Mouse (Mus musculus) heart, embryonic 16.5 days (tissue): ENCODE results near the gene Ltc4s. TPM values are rescaled to one million over a fixed set of nuclear protein-coding genes. Genes with fewer than 3 reads are reported as not detected.

ENCODE experiments used
- ATAC-seq: fragments of 200-750 bp; cut with Nextera tagmentation; replicated peaks from 2 replicates; pipeline ENCODE4 v1.8.0; 2017; ENCODE audit warnings: moderate number of reproducible peaks; ENCODE audit not compliant: insufficient read depth, low FRiP score; ENCODE audit errors: extremely low read depth
- H3K27ac ChIP-seq: fragments of 300-500 bp; sonication (generic); 2 replicates; pipeline ENCODE4 v1.5.1; 2014; ENCODE audit warnings: mild to moderate bottlenecking, low read length, control low read depth, moderate library complexity
- H3K27me3 ChIP-seq: fragments of 300-500 bp; sonication (generic); 2 replicates; pipeline ENCODE4 v1.6.1; 2014; ENCODE audit warnings: low read length, mixed read lengths; ENCODE audit not compliant: control insufficient read depth, insufficient read depth
- H3K36me3 ChIP-seq: fragments of 300-500 bp; sonication (generic); 2 replicates; pipeline ENCODE4 v1.6.1; 2014; ENCODE audit not compliant: control insufficient read depth, insufficient read depth
- H3K4me1 ChIP-seq: fragments of 300-500 bp; sonication (generic); 2 replicates; pipeline ENCODE4 v1.6.1; 2014; ENCODE audit warnings: low read length, mixed read lengths; ENCODE audit not compliant: control insufficient read depth, insufficient read depth
- H3K4me2 ChIP-seq: fragments of 300-500 bp; sonication (generic); 2 replicates; pipeline ENCODE4 v1.6.1; 2014; ENCODE audit warnings: low read depth, mild to moderate bottlenecking, control low read depth, low read length
- H3K4me3 ChIP-seq: fragments of 300-500 bp; sonication (generic); 2 replicates; pipeline ENCODE4 v1.5.1; 2014; ENCODE audit warnings: mild to moderate bottlenecking, control low read depth, low read length
- H3K9ac ChIP-seq: fragments of 300-500 bp; sonication (generic); 2 replicates; pipeline ENCODE4 v1.6.1; 2014; ENCODE audit warnings: low read length, control low read depth
- H3K9me3 ChIP-seq: fragments of 300-500 bp; sonication (generic); replicated peaks from 2 replicates; pipeline ENCODE4 v1.6.1; 2016; ENCODE audit warnings: low read length; ENCODE audit not compliant: control insufficient read depth
- WGBS: fragments of 180-500 bp; shearing (Covaris S2); extraction: QIAGEN DNeasy Blood & Tissue Kit; methylation state at CpG from one replicate; pipeline ENCODE4 v1.1.7; 2014; 5-methylcytosine and 5-hydroxymethylcytosine counted together
- polyA plus RNA-seq: library from polyadenylated mRNA; unstranded; fragments of >200 nt; fragmentation: Nextera tagmentation; extraction: Ambion mirVana; gene quantifications from 2 replicates; pipeline ENCODE4 v1.2.1, GENCODE M21; 2015

Ltc4s gene
- polyA plus RNA-seq, result 1.5 and 2.3 TPM in 2 replicates

GRCm38 (mm10) chr11:50238324-50238723, at the start of gene Ltc4s:
Gene Ltc4s, minus strand, starts transcription at chr11:50238616.
- peak within 1 kb of the TSS; percentile 84 for H3K4me2 ChIP-seq
- H3K4me1 ChIP-seq, result peaks cover 16% of the 10 kb centered on the region
- peak within 1 kb of the TSS; percentile 68 for H3K4me3 ChIP-seq
- peaks cover 19% of the 10 kb centered on the region for H3K27me3 ChIP-seq
- H3K36me3 ChIP-seq, result peaks cover 17% of the 10 kb centered on the region
- H3K9ac ChIP-seq, result no peak within 1 kb of the TSS
- WGBS, result 30% methylated on average over 10 of the region's 10 CpGs
- H3K27ac ChIP-seq, result no peak within 1 kb of the TSS
- ATAC-seq, result no peak
- H3K9me3 ChIP-seq, result no peaks in the 10 kb centered on the region

DNA sequence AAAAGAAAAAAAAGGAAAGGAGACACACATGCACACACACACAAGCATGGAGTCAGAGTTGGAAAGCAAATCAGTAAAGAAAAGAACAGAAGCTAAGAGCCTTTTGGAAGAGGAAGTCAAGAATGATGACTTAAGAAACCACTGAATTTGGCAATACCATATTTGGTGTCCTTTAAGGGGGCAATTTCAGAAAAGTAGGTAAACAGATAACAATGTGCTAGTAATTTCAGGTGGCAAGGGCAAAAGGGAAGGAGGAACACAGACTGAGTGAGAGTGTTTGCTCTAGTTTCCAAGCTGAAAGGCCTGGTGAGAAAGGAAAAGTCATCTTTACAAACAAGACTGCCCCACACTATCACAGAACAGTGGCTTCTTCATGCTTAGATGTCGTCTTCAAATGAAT, 48.0 kb upstream of the Ltc4s start:
- no peaks in the 10 kb centered on the region for H3K9me3 ChIP-seq
- no peak for ATAC-seq
- no peak overlapping the region for H3K9ac ChIP-seq
- H3K27ac ChIP-seq, result no peak overlapping the region
- H3K4me1 ChIP-seq, result peaks cover 14% of the 10 kb centered on the region
- H3K4me3 ChIP-seq, result no peak overlapping the region
- H3K27me3 ChIP-seq, result no peaks in the 10 kb centered on the region
- WGBS, result 72% methylated on average over 1 of the region's 1 CpGs
- peaks cover 6% of the 10 kb centered on the region; the same call in 1 of the 2 replicates for H3K36me3 ChIP-seq
- H3K4me2 ChIP-seq, result no peak overlapping the region

DNA sequence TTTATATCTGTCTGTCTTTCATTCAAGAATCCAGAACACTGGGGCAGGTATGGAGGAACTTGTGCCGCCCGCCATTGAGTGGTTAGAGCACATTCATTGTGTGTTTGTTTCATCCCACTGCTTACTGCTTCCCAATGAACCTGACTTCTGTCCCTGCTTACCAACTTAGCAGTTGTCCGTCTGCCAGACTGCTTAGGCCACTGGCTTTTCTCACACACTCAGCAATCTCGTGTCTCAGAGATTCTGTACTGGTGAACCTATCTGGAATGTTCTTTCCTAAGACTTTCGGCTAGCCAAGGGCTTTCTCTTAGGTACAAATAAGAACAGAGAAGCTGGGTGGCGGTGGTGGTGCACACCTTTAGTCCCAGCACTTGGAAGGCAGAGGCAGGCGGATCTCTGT, 47.3 kb upstream of the Ltc4s start:
- H3K27ac ChIP-seq, result no peak overlapping the region
- no peak overlapping the region for H3K9ac ChIP-seq
- H3K27me3 ChIP-seq, result no peaks in the 10 kb centered on the region
- H3K4me3 ChIP-seq, result no peak overlapping the region
- H3K4me1 ChIP-seq, result peaks cover 14% of the 10 kb centered on the region
- no peak overlapping the region for H3K4me2 ChIP-seq
- no peaks in the 10 kb centered on the region for H3K9me3 ChIP-seq
- ATAC-seq, result no peak
- H3K36me3 ChIP-seq, result peaks cover 6% of the 10 kb centered on the region; the same call in 1 of the 2 replicates
- 81% methylated on average over 7 of the region's 7 CpGs for WGBS

- Histone ChIP-seq H3K4me3 (no peak overlapping the region), H3K9me3 (no peaks in the 10 kb centered on the region), H3K4me1 (peaks cover 13% of the 10 kb centered on the region), H3K9ac (no peak overlapping the region), H3K36me3 (peaks cover 6% of the 10 kb centered on the region; the same call in 1 of the 2 replicates), H3K27ac (no peak overlapping the region), H3K27me3 (no peaks in the 10 kb centered on the region), H3K4me2 (no peak overlapping the region)
- ATAC-seq, result no peak
- 93% methylated on average over 5 of the region's 5 CpGs for WGBS
These were observed 46.8 kb upstream of the Ltc4s start for GRCm38 (mm10) chr11:50285263-50285662.

GRCm38 (mm10) chr11:50280053-50280452, 41.6 kb upstream of the Ltc4s start:
- no peak for ATAC-seq
- no peak overlapping the region for H3K4me2 ChIP-seq
- H3K27ac ChIP-seq, result no peak overlapping the region
- no peaks in the 10 kb centered on the region; the same call in 1 of the 2 replicates for H3K36me3 ChIP-seq
- peaks cover 21% of the 10 kb centered on the region for H3K4me1 ChIP-seq
- no peaks in the 10 kb centered on the region for H3K9me3 ChIP-seq
- no peaks in the 10 kb centered on the region for H3K27me3 ChIP-seq
- H3K9ac ChIP-seq, result no peak overlapping the region
- no peak overlapping the region for H3K4me3 ChIP-seq
- WGBS, result 65% methylated on average over 1 of the region's 1 CpGs

DNA sequence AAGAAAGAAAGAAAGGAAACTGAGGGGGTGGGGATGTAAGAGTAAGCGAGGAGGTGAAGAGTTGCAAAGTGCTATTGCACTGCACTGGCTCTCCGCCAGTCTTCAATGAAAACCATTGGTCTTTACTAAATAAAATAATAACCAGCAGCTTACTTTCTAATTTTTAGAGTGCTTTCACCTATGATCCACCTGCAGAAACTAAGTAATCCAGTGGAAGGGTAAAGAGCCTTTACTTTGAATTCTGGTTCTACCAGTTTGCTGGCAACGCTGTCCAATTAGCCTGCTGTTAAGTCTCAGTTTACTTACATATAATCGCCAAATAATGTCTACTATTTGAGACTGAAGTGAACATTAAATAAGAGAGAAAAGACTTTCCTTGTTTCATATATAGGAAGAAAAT, 40.6 kb upstream of the Ltc4s start:
- 80% methylated on average over 4 of the region's 4 CpGs for WGBS
- no peak overlapping the region for H3K4me2 ChIP-seq
- H3K4me3 ChIP-seq, result no peak overlapping the region

DNA sequence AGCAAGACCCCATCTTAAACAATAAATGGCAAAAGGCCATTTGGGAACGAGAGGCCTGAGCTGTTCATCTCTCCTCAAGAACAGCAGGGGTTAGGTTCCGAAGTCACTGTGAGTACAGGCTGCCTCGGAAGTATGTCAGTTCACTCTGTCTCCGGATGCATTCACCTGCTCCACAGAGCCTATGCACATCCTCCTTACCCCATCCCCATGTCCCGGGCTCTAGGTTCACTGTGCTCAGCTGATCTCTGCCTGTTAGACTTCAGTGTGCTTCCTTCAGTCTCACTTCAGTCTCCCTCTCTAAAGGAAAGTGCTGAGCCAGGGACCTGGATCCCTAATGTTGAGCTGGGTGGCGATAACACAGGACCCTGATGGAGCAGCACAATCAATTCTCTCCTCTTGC, 39.3 kb upstream of the Ltc4s start:
- peaks cover 31% of the 10 kb centered on the region for H3K4me1 ChIP-seq
- no peak overlapping the region for H3K27ac ChIP-seq
- 87% methylated on average over 6 of the region's 6 CpGs for WGBS
- no peaks in the 10 kb centered on the region for H3K27me3 ChIP-seq
- no peak overlapping the region for H3K4me3 ChIP-seq
- no peak overlapping the region for H3K4me2 ChIP-seq
- no peaks in the 10 kb centered on the region for H3K9me3 ChIP-seq
- no peak overlapping the region for H3K9ac ChIP-seq
- H3K36me3 ChIP-seq, result no peaks in the 10 kb centered on the region; the same call in 1 of the 2 replicates
- ATAC-seq, result no peak

More for the DNA sequence above, 40.6 kb upstream of the Ltc4s start:
- Histone ChIP-seq H3K9ac (no peak overlapping the region), H3K36me3 (no peaks in the 10 kb centered on the region; the same call in 1 of the 2 replicates), H3K27me3 (no peaks in the 10 kb centered on the region), H3K9me3 (no peaks in the 10 kb centered on the region), H3K4me1 (peaks cover 26% of the 10 kb centered on the region), H3K27ac (no peak overlapping the region)
- no peak for ATAC-seq

DNA sequence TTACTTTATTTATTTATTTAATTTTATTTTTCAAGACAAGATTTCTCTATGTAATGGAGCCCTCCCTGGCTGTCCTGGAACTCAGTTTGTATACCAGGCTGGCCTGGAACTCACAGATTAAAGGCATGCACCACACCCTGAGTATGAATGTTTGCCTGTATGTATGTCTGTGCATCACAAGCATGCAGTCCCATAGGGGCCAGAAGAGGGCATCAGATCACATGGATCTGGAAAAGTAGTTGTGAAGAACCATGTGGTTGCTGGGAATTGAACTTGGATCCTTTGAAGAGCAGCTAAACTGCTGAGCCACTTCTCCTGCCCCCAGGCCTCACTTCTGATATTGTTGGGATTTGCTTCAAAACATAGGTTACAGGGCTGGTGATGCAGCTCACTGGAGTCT, 38.6 kb upstream of the Ltc4s start:
- Histone ChIP-seq H3K4me2 (no peak overlapping the region), H3K9ac (no peak overlapping the region), H3K27ac (no peak overlapping the region), H3K9me3 (no peaks in the 10 kb centered on the region), H3K36me3 (no peaks in the 10 kb centered on the region; the same call in 1 of the 2 replicates), H3K27me3 (no peaks in the 10 kb centered on the region), H3K4me1 (peaks cover 32% of the 10 kb centered on the region), H3K4me3 (no peak overlapping the region)
- no peak for ATAC-seq

DNA sequence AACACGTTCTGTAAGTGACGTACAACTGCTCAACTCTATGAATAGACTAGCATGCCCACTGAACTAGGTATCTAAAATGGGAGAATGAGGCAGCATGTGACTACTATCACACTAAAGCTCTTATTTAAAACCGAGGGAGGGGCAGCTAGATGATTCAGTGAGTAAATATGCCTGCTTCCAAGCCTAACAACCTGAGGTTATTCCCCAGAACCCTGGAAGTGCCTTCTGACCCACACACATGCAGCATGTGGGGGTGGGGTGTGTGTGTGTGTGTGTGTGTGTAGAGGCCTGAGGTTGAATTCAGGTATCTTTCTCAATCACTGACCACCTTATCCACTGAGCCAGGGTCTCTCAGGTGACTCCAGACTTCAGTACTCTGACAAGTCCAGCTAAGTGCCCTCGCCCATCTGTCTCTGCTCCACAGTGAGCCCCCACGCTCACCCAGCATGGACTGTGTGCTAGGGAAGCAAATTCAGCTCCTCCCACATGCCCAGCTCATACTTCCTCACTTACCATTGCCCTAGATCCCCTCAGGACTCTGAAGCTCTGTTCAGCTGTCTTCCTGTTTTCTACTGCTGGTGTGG, 37.2 kb upstream of the Ltc4s start:
- H3K4me3 ChIP-seq, result no peak overlapping the region
- 24% methylated on average over 5 of the region's 5 CpGs for WGBS
- peak overlapping the region; percentile 55 for H3K9ac ChIP-seq
- H3K27me3 ChIP-seq, result no peaks in the 10 kb centered on the region
- peaks cover 44% of the 10 kb centered on the region for H3K4me1 ChIP-seq
- ATAC-seq, result peak; percentile 76
- no peaks in the 10 kb centered on the region for H3K36me3 ChIP-seq
- peak overlapping the region; percentile 95 for H3K27ac ChIP-seq
- H3K4me2 ChIP-seq, result peak overlapping the region; percentile 58
- no peaks in the 10 kb centered on the region for H3K9me3 ChIP-seq
